Mouse (Mus musculus): ENCODE data around the gene Ccdc17.

Gene Ccdc17

GRCm38 (mm10) chr4:116644326-116644725 is 47.9 kb downstream of the Ccdc17 start:
- DNase-seq (ENCODE audit: low spot score in 2 of 2), result no peak

GRCm38 (mm10) chr4:116645624-116646023 is 49.2 kb downstream of the Ccdc17 start:
- no peak for DNase-seq (ENCODE audit: low spot score in 2 of 2)

DNA sequence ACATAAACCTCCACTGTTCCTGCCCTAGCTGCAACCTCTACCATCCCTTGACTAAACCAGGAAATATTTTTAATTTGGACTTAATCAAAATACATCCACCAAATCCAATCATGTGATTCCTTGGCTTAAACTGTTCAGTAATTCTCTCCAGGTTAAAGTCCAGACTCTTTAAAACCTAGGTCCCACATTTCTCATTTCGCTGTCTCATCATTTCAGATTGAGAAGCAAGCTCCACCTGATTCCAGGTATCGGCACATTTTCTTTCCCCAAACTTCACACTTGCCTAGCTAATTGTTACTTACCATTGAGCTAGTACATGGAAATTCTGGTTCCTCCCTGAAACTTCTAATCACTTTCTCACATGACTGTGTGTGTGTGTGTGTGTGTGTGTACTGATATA is 53.0 kb downstream of the Ccdc17 start:
- DNase-seq (ENCODE audit: low spot score in 2 of 2), result no peak
